Mouse (Mus musculus) embryonic facial prominence, embryonic 11.5 days (tissue): ENCODE measurements around the gene Pan3. TPM values are rescaled to one million over a fixed set of nuclear protein-coding genes. Genes with fewer than 3 reads are reported as not detected.

Experiments used
- ATAC-seq: fragments of 200-750 bp; cut with Nextera tagmentation; replicated peaks from 2 replicates; pipeline ENCODE4 v1.8.0; 2017; ENCODE audit warnings: low read depth; ENCODE audit not compliant: insufficient number of reproducible peaks, low FRiP score, low TSS enrichment
- DNase-seq: peaks from one replicate; pipeline ENCODE4 v3.0.0-alpha.2; 2015; ENCODE audit warnings: low spot score
- H3K27ac ChIP-seq: fragments of 300-500 bp; sonication (generic); replicated peaks from 2 replicates; pipeline ENCODE4 v1.5.1; 2014; ENCODE audit warnings: mild to moderate bottlenecking, low read depth, low read length, control low read depth
- H3K27me3 ChIP-seq: fragments of 300-500 bp; sonication (generic); 2 replicates; pipeline ENCODE4 v1.6.1; 2014; ENCODE audit warnings: mild to moderate bottlenecking, low read length, moderate library complexity, mixed read lengths; ENCODE audit not compliant: control insufficient read depth, insufficient read depth
- H3K36me3 ChIP-seq: fragments of 300-500 bp; sonication (generic); replicated peaks from 2 replicates; pipeline ENCODE4 v1.6.1; 2014; ENCODE audit warnings: low read depth, mild to moderate bottlenecking, low read length, moderate library complexity, mixed read lengths; ENCODE audit not compliant: control insufficient read depth, insufficient read depth
- H3K4me1 ChIP-seq: fragments of 300-500 bp; sonication (generic); 2 replicates; pipeline ENCODE4 v1.6.1; 2014; ENCODE audit warnings: low read length, mixed read lengths; ENCODE audit not compliant: control insufficient read depth, insufficient read depth
- H3K4me2 ChIP-seq: fragments of 300-500 bp; sonication (generic); 2 replicates; pipeline ENCODE4 v1.6.1; 2014; ENCODE audit warnings: low read depth, mild to moderate bottlenecking, control low read depth, low read length, moderate library complexity
- H3K4me3 ChIP-seq: fragments of 300-500 bp; sonication (generic); 2 replicates; pipeline ENCODE4 v1.5.1; 2014; ENCODE audit warnings: low read depth, low read length, control low read depth
- H3K9ac ChIP-seq: fragments of 300-500 bp; sonication (generic); replicated peaks from 2 replicates; pipeline ENCODE4 v1.6.1; 2014; ENCODE audit warnings: mild to moderate bottlenecking, control low read depth, low read length
- H3K9me3 ChIP-seq: fragments of 300-500 bp; sonication (generic); replicated peaks from 2 replicates; pipeline ENCODE4 v1.6.1; 2016; ENCODE audit warnings: mild to moderate bottlenecking, low read length, inconsistent platforms, mixed read lengths; ENCODE audit not compliant: control insufficient read depth
- WGBS: fragments of 180-500 bp; shearing (Covaris S2); extraction: QIAGEN DNeasy Blood & Tissue Kit; methylation state at CpG from one replicate; pipeline ENCODE4 v1.1.7; 2014; 5-methylcytosine and 5-hydroxymethylcytosine counted together
- polyA plus RNA-seq: library from polyadenylated mRNA; unstranded; fragments of >200 nt; fragmentation: Nextera tagmentation; extraction: Ambion mirVana; gene quantifications from 2 replicates; pipeline ENCODE4 v1.2.1, GENCODE M21; 2014

Gene Pan3
- polyA plus RNA-seq, 1 experiment from 2014 or later, result 41.2 TPM

- Histone ChIP-seq H3K27ac (no peak within 1 kb of the TSS), H3K27me3 (peaks cover 45% of the 10 kb centered on the region), H3K4me1 (no peaks in the 10 kb centered on the region), H3K36me3 (no peaks in the 10 kb centered on the region), H3K4me3 (peak within 1 kb of the TSS; percentile 39), H3K4me2 (peak within 1 kb of the TSS; percentile 93), H3K9ac (no peak within 1 kb of the TSS), H3K9me3 (no peaks in the 10 kb centered on the region)
- WGBS, result 1% methylated on average over 56 of the region's 56 CpGs
- ATAC-seq, result peak; percentile 76
- peak; percentile 60 for DNase-seq
These were observed 30.0 kb upstream of the Pan3 start, which contains the start of gene Flt3 for GRCm38 (mm10) chr5:147399843-147400504. Gene Flt3, minus strand, starts transcription at chr5:147400489.

- 3% methylated on average over 17 of the region's 17 CpGs for WGBS
- Histone ChIP-seq H3K9ac (no peak overlapping the region), H3K4me2 (peak overlapping the region; percentile 93), H3K27me3 (peaks cover 45% of the 10 kb centered on the region), H3K9me3 (no peaks in the 10 kb centered on the region), H3K4me3 (peak overlapping the region; percentile 39), H3K36me3 (no peaks in the 10 kb centered on the region), H3K27ac (no peak overlapping the region), H3K4me1 (no peaks in the 10 kb centered on the region)
- DNase-seq (no peak), ATAC-seq (no peak)
These were observed 29.4 kb upstream of the Pan3 start for GRCm38 (mm10) chr5:147400505-147400979.

- no peak overlapping the region for H3K27ac ChIP-seq
- DNase-seq (peak; percentile 8), ATAC-seq (no peak)
- H3K4me1 ChIP-seq, result no peaks in the 10 kb centered on the region
- no peak overlapping the region for H3K4me3 ChIP-seq
- no peak overlapping the region for H3K4me2 ChIP-seq
- no peaks in the 10 kb centered on the region for H3K36me3 ChIP-seq
- H3K9ac ChIP-seq, result no peak overlapping the region
- no peaks in the 10 kb centered on the region for H3K9me3 ChIP-seq
- H3K27me3 ChIP-seq, result peaks cover 45% of the 10 kb centered on the region
- 26% methylated on average over 11 of the region's 11 CpGs for WGBS
These were observed 28.9 kb upstream of the Pan3 start for GRCm38 (mm10) chr5:147401024-147401423.

- H3K27me3 ChIP-seq, result peaks cover 43% of the 10 kb centered on the region
- no peak overlapping the region for H3K9ac ChIP-seq
- H3K9me3 ChIP-seq, result no peaks in the 10 kb centered on the region
- no peak overlapping the region for H3K4me2 ChIP-seq
- no peaks in the 10 kb centered on the region for H3K4me1 ChIP-seq
- no peak overlapping the region for H3K27ac ChIP-seq
- ATAC-seq, result no peak
- no peak overlapping the region for H3K4me3 ChIP-seq
- WGBS, result 28% methylated on average over 5 of the region's 5 CpGs
- H3K36me3 ChIP-seq, result no peaks in the 10 kb centered on the region
- DNase-seq, result peak; percentile 66
These were observed 27.5 kb upstream of the Pan3 start for GRCm38 (mm10) chr5:147402505-147402904.

GRCm38 (mm10) chr5:147406135-147406534, 23.8 kb upstream of the Pan3 start:
- 76% methylated on average over 5 of the region's 5 CpGs for WGBS
- no peak overlapping the region for H3K27ac ChIP-seq
- H3K4me1 ChIP-seq, result no peaks in the 10 kb centered on the region
- ATAC-seq (no peak), DNase-seq (no peak)
- no peaks in the 10 kb centered on the region for H3K36me3 ChIP-seq
- H3K9ac ChIP-seq, result no peak overlapping the region
- H3K27me3 ChIP-seq, result peaks cover 9% of the 10 kb centered on the region
- no peak overlapping the region for H3K4me3 ChIP-seq
- H3K4me2 ChIP-seq, result no peak overlapping the region
- H3K9me3 ChIP-seq, result no peaks in the 10 kb centered on the region

GRCm38 (mm10) chr5:147408731-147409130, 21.2 kb upstream of the Pan3 start:
- Histone ChIP-seq H3K9me3 (no peaks in the 10 kb centered on the region), H3K4me3 (no peak overlapping the region), H3K4me2 (no peak overlapping the region), H3K27me3 (no peaks in the 10 kb centered on the region), H3K9ac (no peak overlapping the region), H3K4me1 (no peaks in the 10 kb centered on the region), H3K36me3 (no peaks in the 10 kb centered on the region), H3K27ac (no peak overlapping the region)
- DNase-seq (no peak), ATAC-seq (no peak)
- 55% methylated on average over 29 of the region's 29 CpGs for WGBS

GRCm38 (mm10) chr5:147410585-147410984, 19.4 kb upstream of the Pan3 start:
- no peaks in the 10 kb centered on the region for H3K9me3 ChIP-seq
- no peaks in the 10 kb centered on the region for H3K27me3 ChIP-seq
- no peak overlapping the region for H3K9ac ChIP-seq
- no peak for ATAC-seq
- DNase-seq, result no peak
- no peaks in the 10 kb centered on the region for H3K4me1 ChIP-seq
- no peak overlapping the region for H3K4me2 ChIP-seq
- WGBS, result 83% methylated on average over 6 of the region's 6 CpGs
- H3K27ac ChIP-seq, result no peak overlapping the region
- H3K36me3 ChIP-seq, result no peaks in the 10 kb centered on the region
- H3K4me3 ChIP-seq, result no peak overlapping the region

- Histone ChIP-seq H3K27me3 (no peaks in the 10 kb centered on the region), H3K27ac (no peak overlapping the region), H3K9ac (no peak overlapping the region), H3K4me3 (no peak overlapping the region), H3K4me2 (no peak overlapping the region), H3K4me1 (no peaks in the 10 kb centered on the region), H3K36me3 (no peaks in the 10 kb centered on the region), H3K9me3 (no peaks in the 10 kb centered on the region)
- WGBS, result 76% methylated on average over 1 of the region's 1 CpGs
- ATAC-seq, result no peak
- DNase-seq, result no peak
These were observed 12.0 kb upstream of the Pan3 start for GRCm38 (mm10) chr5:147417986-147418385.
